Mouse (Mus musculus): ENCODE measurements around the gene Nrip3.

GRCm38 (mm10) chr7:109710069-109710468 is 71.8 kb downstream of the Nrip3 start:
- TF ChIP-seq CTCF (IDR thresholded peaks at IDR 0.05; ENCODE audit: borderline replicate concordance, control insufficient read depth, extremely low read depth, insufficient read depth, low read length, poor library complexity) = no peak
- TF ChIP-seq POLR2A (IDR thresholded peaks at IDR 0.05; ENCODE audit: control insufficient read depth, extremely low read depth, insufficient read depth, low read length, poor library complexity) = no peak

Data from thymus, adult 2 months (tissue).